Mouse (Mus musculus) thymus, adult 2 months (tissue): Measurements from ENCODE around the gene Creb1. TPM values are rescaled to one million over a fixed set of nuclear protein-coding genes. Genes with fewer than 3 reads are reported as not detected.

Experiments used
- DNase-seq: peaks from one replicate; pipeline ENCODE4 v3.0.0; 2021
- H3K27ac ChIP-seq: fragments of 200-500 bp; 2 replicates; pipeline ENCODE4 v1.5.1; 2012; ENCODE audit warnings: low read length, control low read depth; ENCODE audit not compliant: control insufficient read depth, insufficient read depth
- H3K27me3 ChIP-seq: fragments of 200-500 bp; 2 replicates; pipeline ENCODE4 v1.6.1; 2012; ENCODE audit warnings: mild to moderate bottlenecking, low read length, moderate library complexity, mixed read lengths; ENCODE audit not compliant: control insufficient read depth, insufficient read depth
- H3K36me3 ChIP-seq: fragments of 200-500 bp; 2 replicates; pipeline ENCODE4 v1.6.1; 2012; ENCODE audit warnings: mild to moderate bottlenecking, low read length, moderate library complexity; ENCODE audit not compliant: control insufficient read depth, insufficient read depth
- H3K4me1 ChIP-seq: fragments of 200-500 bp; replicated peaks from 2 replicates; pipeline ENCODE4 v1.6.1; 2012; ENCODE audit warnings: low read length; ENCODE audit not compliant: control insufficient read depth, insufficient read depth
- H3K4me3 ChIP-seq: fragments of 200-500 bp; 2 replicates; pipeline ENCODE4 v1.5.1; 2012; ENCODE audit warnings: mild to moderate bottlenecking, low read length, control low read depth, moderate library complexity; ENCODE audit not compliant: control insufficient read depth, insufficient read depth
- CTCF ChIP-seq: fragments of 200-500 bp; IDR thresholded peaks from 2 replicates; pipeline ENCODE4 v1.5.1; 2012; ENCODE audit warnings: mild to moderate bottlenecking, control low read depth, low read length, moderate library complexity, borderline replicate concordance; ENCODE audit not compliant: control insufficient read depth, poor library complexity, insufficient read depth; ENCODE audit errors: extremely low read depth
- POLR2A ChIP-seq: fragments of 200-500 bp; IDR thresholded peaks from 2 replicates; pipeline ENCODE4 v1.6.1; 2012; ENCODE audit warnings: mild to moderate bottlenecking, low read length, control low read depth, moderate library complexity; ENCODE audit not compliant: control insufficient read depth, poor library complexity, insufficient read depth; ENCODE audit errors: extremely low read depth
- WGBS: fragments of 180-500 bp; shearing (Covaris S2); methylation state at CpG from one replicate; pipeline ENCODE4 v1.1.7; 2018; 5-methylcytosine and 5-hydroxymethylcytosine counted together
- polyA plus RNA-seq: library from polyadenylated mRNA; depleted of rRNA; stranded (reverse); fragments of >200 nt; gene quantifications from 2 replicates; pipeline ENCODE4 v1.2.3, GENCODE M21; 2012

Creb1 gene
- polyA plus RNA-seq, 1 experiment = 74.5 TPM

DNA sequence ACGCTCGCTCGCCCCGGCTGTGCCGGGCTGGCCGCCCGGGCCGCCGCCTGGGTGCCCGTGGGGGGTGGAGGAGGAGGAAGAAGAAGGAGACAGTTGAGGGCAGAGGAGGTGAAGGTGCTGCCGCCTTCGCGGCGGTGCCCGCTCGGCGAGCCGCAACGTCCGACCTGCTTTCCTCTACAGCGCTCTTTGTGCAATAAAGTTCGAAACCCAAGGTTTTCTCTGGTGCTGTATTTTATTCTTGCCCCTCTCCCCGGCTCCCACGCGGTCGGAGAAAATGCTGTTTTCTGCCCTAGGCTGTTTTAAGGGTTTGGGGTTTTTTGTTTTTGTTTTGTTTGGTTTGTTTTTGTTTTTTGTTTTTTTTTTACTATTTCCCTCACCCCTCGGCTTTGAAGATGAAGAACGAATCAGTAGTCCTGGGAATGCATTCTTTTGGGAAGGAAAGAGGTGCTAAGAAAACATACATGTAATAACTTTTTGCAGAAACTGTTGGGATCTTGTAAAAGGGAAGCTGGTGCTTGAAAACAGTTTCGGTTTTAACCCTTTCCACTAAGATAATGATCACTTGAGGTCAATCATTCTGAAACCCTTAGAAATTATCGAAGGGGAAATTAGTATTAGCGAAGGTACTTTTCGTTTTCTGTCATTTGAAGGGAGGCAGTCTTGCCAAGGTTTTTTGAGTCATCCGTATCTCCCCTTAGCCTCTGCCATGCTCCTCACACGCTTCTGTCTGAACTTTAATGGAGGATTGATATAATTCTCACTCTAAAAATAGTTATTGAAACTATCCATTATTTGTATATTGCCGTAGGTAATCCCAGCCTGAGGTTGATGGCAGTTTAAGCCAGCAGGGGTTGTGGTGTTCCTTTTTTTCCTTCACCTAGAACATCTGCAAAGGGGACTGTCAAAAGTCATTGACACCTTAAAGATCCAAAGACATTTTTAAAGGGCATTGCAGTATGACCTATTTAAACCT, 1.3 kb downstream of the Creb1 start:
- H3K27me3 ChIP-seq = no peaks in the 10 kb centered on the region
- H3K36me3 ChIP-seq = no peaks in the 10 kb centered on the region
- H3K27ac ChIP-seq = peak overlapping the region; percentile 97
- H3K4me3 ChIP-seq = peak overlapping the region; percentile 88
- 2% methylated on average over 35 of the region's 35 CpGs for WGBS
- DNase-seq = peak; percentile 70
- TF ChIP-seq POLR2A = no peak
- no peak for TF ChIP-seq CTCF
- peaks cover 20% of the 10 kb centered on the region for H3K4me1 ChIP-seq

DNA sequence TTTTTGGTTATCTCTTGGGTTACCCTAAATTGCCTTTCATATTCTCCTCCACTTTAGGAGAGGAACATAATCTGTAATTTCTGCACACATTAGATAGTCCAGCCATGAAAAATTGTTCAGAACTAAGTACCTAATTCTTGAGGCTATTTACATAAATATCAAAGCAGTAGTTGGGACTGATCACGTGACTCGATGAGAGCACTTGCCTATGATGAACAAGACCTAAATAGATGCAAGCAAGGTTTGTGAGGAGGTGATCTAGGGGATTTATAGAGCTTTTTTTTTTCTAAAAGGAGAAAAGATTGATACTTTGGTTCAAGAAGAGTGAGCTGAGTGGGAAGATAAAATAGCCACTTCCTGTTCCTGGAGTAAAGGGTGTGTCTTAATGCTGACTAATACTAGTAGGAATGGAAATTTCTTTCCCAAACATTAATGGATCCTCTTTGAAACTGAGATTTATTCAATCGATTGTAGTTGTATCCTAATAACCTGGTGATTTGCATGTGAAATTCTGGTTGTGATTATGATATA, 6.5 kb downstream of the Creb1 start:
- Histone ChIP-seq H3K4me3 (no peak overlapping the region), H3K36me3 (no peaks in the 10 kb centered on the region), H3K27ac (no peak overlapping the region), H3K27me3 (no peaks in the 10 kb centered on the region), H3K4me1 (peaks cover 2% of the 10 kb centered on the region)
- DNase-seq = no peak
- 91% methylated on average over 3 of the region's 3 CpGs for WGBS
- TF ChIP-seq POLR2A (no peak), CTCF (no peak)

DNA sequence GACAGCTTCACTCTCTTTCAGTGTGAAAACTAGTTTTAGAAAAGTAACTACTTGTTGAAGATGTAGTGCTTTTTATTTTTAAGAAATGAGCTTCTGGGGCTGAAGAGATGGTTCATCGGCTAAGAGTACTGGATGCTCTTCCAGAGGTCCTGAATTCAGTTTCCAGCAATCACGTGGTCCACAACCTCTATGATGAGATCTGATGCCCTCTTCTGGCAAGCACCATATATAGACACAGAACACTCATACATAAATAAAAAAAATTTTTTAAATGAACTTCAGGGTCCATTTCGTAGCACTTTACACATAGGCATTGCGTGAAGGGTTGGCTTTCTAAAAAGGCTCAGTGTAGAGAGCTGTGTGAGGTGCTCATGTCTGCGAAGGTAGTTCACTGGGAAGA, 11.3 kb downstream of the Creb1 start:
- peak; percentile 44 for DNase-seq
- H3K27ac ChIP-seq = no peak overlapping the region
- H3K4me3 ChIP-seq = no peak overlapping the region
- H3K27me3 ChIP-seq = no peaks in the 10 kb centered on the region
- H3K4me1 ChIP-seq = no peaks in the 10 kb centered on the region; the same call in 1 of the 2 replicates
- no peak for TF ChIP-seq CTCF
- TF ChIP-seq POLR2A = no peak
- H3K36me3 ChIP-seq = no peaks in the 10 kb centered on the region
- 78% methylated on average over 5 of the region's 5 CpGs for WGBS

DNA sequence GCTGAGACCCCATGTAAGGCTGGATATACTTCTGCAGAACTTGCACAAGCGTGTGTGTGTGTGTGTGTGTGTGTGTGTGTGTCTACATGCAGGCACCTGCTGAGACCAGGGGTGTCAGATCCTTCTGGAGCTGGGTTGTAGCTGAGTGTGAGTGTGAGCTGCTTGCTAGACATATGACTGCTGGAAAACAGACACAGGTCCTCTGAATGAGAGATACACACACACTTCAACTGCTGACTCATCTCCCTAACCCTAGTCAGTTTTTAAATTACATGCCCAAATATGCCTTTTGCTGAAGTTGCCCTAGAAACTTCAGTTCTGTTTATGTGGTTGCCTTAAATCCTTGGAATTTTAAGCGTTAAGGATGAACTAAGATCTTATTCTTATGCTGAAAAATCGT, 13.6 kb downstream of the Creb1 start:
- TF ChIP-seq CTCF (no peak), POLR2A (no peak)
- H3K27me3 ChIP-seq = no peaks in the 10 kb centered on the region
- H3K36me3 ChIP-seq = peaks cover 7% of the 10 kb centered on the region; the same call in 1 of the 2 replicates
- DNase-seq = no peak
- H3K4me1 ChIP-seq = no peaks in the 10 kb centered on the region; the same call in 1 of the 2 replicates
- H3K27ac ChIP-seq = no peak overlapping the region
- WGBS = 83% methylated on average over 3 of the region's 3 CpGs
- H3K4me3 ChIP-seq = no peak overlapping the region

DNA sequence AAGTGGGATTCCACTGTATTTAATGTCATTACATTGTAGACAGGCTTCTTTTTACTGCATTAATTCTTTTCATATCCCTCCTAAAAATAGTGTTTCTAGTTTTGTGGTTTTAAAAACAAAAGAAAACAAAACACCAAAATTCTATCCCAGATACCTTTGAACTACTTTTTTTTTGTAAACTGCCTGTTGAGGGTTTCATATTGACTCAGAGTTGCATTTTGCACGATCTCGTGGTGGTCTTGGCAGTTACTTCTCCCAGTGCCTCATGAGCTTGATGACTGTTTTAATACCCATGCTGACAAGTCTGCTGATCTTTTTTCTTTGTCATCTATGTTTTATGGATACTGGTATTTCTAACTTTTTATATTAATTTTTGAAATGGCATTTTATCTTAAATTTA, 16.9 kb downstream of the Creb1 start:
- Histone ChIP-seq H3K36me3 (peaks cover 26% of the 10 kb centered on the region), H3K4me1 (no peaks in the 10 kb centered on the region), H3K27me3 (no peaks in the 10 kb centered on the region), H3K4me3 (no peak overlapping the region), H3K27ac (no peak overlapping the region)
- 19% methylated on average over 2 of the region's 2 CpGs for WGBS
- no peak for DNase-seq
- TF ChIP-seq POLR2A = no peak
- no peak for TF ChIP-seq CTCF

DNA sequence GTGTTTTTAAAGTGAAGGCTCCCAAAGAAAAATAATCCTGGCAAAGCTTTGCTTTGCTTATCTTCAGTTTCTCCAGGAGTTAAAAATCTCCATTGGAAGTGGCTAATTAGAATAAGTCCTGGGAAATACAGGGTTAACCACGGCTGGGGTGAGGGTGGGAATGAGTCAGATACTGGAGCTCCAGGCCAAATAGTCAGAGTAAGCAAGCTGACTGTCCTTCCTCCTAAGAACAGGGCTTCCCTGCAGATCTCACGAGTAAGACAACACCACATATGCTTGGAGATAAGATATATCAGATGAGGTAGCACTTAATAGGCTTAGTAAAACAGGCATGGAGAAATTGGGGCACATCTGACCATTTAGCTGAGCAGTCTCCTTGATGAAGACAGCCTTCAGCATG, 19.5 kb downstream of the Creb1 start:
- WGBS = 73% methylated on average over 2 of the region's 2 CpGs
- Histone ChIP-seq H3K27ac (no peak overlapping the region), H3K4me3 (no peak overlapping the region), H3K27me3 (no peaks in the 10 kb centered on the region), H3K4me1 (no peaks in the 10 kb centered on the region), H3K36me3 (peaks cover 41% of the 10 kb centered on the region)
- no peak for TF ChIP-seq POLR2A
- TF ChIP-seq CTCF = no peak
- DNase-seq = no peak
